Mouse (Mus musculus): ENCODE data around the gene Tex37.

Tex37 gene

DNA sequence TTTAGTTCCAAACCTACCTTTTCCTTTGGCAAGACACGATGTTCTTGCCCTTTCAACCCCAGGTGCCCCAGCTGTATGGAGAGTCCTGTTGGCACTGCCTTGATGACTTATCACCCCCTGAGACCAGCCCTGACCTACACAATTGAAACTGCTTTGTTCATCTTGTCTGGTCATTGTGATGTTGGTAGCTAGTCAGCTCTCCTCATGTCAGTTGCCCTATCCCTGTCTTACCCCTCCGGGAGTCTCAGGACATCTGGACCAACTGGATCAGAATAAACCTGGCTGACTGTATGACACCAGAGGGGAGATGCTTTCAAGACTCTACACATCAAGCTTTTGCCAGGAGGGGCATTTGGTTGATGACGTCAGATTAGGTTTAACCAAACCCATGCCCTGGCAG is at the start of gene Tex37:
Gene Tex37 (minus strand): TSS at position 101 of the 400 bp plus-strand sequence.
- DNase-seq = no peak

DNA sequence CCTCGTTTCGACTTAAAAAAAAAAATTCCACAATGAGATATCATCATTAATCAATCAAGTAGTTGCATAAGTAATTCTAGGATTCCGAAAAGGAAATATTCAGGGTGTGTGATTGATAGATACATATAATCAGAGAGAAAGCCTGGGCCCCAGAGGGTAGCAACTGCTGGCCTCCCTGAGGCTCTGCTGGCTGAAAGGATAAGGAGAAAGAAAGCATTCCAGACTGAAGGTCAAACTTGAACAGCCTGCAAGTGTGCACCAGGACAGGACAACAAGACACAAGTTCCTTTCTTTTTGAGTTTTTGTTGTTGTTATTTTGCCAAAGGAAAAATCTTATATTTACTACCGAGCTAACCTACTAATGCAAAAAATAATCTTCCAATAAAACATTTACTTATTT is 49.6 kb upstream of the Tex37 start:
- no peak for DNase-seq

DNA sequence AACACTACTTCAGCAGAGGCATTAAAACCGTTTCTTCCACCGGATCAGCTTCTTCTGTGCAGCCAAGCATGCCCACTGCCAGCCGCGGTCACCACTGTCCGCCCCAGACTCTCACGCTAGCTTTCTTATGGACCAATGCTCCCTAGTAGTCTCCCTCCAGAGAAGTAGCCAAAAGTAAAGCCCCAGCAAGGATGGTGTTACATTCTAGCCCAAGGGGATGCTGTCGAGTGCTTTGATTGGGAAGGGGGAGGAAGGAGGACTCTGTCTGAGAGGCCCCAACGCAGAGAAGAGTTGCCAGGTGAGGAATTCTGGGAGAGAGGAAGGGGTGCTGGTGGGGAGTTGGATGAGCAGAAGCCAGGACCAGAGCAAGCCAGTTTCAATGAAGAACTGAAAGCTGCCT is 48.7 kb upstream of the Tex37 start:
- no peak for DNase-seq

GRCm38 (mm10) chr6:70965694-70966093 is 47.0 kb upstream of the Tex37 start:
- no peak for DNase-seq

DNA sequence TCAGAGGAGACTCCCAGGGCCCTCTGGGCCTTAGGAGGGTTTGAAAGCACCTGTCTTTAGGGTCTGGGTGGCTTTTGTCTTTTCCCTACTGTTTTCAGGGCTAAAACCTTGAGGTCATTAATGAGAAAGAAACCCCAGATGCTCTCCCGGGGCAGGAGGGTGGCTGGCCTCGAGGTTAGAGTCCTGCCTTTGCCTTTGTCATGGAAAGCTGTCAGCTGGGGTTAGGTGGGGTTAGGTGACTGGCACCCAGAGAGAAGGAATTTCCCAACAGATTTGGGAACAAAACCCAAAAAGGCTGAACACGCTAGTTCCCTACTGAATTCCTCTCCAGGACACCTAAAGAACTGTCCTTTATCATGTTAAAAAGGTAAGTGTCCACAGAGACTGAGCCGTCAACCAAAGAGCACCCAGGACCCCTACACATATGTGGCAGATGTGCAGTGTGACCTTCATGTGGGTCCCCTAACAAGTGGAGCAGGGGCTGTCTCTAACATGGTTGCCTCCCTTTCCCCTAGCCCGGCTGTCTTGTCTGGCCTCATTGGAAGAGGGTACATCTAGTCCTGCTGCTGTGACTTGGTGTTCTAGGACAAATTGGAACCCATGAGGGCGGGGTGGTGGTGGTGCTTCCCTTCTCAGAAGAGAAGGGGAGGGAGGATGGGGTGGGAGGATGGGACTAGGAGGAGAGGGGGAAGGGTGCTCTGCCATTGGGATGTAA is 45.5 kb upstream of the Tex37 start:
- no peak for DNase-seq

GRCm38 (mm10) chr6:70957341-70957940 is 38.7 kb upstream of the Tex37 start:
- no peak for DNase-seq

DNA sequence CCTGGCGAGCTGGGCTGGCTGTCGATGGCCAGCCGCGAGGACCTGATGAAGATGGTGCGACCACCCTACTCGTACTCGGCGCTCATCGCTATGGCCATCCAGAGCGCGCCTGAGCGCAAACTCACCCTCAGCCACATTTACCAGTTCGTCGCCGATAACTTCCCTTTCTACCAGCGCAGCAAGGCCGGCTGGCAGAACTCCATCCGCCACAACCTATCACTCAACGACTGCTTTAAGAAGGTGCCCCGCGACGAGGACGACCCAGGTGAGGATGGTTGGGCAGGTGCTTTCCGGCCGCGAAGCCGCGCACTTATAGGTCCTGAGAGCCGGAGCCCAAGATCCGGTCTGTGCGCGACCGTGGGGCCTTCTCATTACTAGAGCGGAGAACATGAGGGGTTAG is 38.2 kb upstream of the Tex37 start:
- DNase-seq = no peak

DNA sequence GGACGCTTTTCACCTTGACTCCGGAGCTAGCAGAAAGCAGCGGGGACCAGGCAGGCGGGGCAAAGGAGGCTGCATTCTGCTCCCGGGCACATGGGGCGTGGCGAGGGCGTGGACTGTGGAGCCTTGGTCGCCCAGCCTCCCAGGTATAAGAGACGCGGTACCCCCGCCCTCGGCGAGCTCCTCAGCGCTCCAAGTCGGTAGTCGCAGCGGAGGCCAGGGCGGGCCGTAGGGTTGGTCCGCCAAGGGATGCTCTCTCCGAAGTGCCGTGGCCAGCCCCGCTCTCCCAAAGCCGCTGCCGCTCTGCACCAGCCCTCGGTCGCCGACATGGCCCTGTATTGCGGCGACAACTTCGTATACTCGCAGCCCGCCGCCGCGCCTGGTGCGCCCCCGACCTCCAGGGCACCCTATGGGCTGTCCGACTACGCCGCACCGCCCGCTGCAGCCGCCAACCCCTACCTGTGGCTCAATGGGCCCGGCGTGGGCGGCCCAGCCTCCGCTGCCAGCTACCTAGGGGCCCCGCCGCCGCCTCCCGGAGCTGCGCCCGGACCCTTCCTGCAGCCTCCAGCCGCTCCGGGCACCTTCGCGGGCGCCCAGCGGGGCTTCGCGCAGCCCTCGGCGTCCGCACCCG is 37.7 kb upstream of the Tex37 start, which contains the start of gene Foxi3:
Gene Foxi3 (plus strand): TSS at position 247 of the 628 bp plus-strand sequence.
- DNase-seq = no peak

GRCm38 (mm10) chr6:70955841-70956240 is 37.1 kb upstream of the Tex37 start:
- no peak for DNase-seq

- DNase-seq = no peak
Measured at GRCm38 (mm10) chr6:70955291-70955800, 36.6 kb upstream of the Tex37 start.

- DNase-seq = no peak
Measured at GRCm38 (mm10) chr6:70954040-70954439, 35.3 kb upstream of the Tex37 start.

GRCm38 (mm10) chr6:70953274-70953673 is 34.5 kb upstream of the Tex37 start:
- DNase-seq = no peak

GRCm38 (mm10) chr6:70931801-70932200 is 13.1 kb upstream of the Tex37 start:
- DNase-seq = no peak

- peak; percentile 15 for DNase-seq
Measured at GRCm38 (mm10) chr6:70921274-70922074, 2.7 kb upstream of the Tex37 start.

- DNase-seq = no peak
Measured at GRCm38 (mm10) chr6:70912396-70912765, 6.3 kb downstream of the Tex37 start.

DNA sequence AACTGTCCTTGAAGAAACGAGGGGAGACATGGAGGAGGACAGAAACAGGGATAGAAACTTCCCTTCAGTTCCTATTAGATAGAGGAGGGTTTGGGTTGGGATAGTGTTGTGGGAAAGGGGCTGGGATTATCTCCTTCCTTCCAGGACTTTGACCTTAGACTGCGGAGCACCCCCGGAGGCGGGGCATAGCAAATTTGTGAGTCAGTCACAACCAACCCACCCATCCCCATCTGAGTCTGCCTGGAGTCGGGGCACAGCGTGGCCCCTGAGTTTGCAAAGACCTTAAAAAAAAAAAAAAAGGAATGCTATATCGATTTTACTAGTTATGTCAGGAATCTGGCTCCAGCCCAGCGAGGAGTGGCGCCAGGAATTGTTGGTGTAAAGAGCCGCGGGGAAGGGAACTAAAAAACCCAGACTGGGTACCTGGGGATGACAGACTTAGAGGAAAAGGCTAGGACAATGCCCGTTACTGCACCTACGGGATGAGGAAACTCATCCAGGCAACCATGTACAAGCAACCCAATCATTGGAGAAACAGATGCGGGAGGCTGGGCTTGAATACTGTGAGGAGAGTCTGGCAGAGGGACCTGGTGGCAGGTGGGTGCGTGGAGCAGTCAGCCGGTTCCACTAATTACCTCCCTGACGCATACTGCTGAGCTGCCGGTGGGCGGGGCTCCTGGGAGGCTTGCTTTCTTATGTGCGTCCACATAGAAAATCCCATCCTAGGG is 6.9 kb downstream of the Tex37 start:
- DNase-seq = peak; percentile 54

GRCm38 (mm10) chr6:70910285-70910684 is 8.4 kb downstream of the Tex37 start:
- no peak for DNase-seq

DNA sequence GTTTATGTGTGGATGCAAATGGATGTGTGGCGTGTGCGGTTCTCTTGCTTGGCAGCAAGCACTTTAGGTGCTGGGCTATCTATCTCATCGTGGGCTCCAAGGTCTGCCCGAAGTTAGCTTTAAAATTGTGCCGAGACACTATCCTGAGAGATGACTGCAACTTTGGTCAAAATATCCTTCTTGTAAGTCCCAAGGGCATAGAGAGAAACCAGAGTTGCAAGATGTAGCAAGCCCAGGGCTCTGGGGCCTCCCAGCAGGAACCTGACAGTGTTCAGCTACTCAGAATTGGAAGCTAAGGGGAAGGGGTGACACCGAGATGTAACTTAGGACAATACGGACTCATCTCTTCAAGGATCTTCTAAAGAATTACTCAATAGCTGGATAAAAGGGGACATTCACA is 9.2 kb downstream of the Tex37 start:
- DNase-seq = no peak

DNA sequence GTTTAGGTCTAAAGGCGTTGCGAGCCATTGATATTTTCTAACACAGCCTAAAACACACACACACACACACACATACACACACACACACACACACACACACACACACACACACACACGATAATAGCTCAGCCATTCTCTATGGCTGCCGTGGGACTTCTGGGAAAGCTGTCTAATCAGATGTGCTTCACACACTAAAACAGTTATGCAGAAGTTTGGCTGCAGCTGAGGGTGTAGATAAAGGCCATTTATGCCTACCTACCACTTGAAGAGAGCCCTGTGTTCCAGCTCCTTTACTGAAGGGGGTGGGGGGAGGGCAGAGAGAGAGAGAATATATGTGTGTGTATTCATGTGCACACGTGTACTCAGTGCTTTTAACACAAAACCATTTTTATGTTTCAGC is 15.0 kb downstream of the Tex37 start:
- DNase-seq = no peak

DNA sequence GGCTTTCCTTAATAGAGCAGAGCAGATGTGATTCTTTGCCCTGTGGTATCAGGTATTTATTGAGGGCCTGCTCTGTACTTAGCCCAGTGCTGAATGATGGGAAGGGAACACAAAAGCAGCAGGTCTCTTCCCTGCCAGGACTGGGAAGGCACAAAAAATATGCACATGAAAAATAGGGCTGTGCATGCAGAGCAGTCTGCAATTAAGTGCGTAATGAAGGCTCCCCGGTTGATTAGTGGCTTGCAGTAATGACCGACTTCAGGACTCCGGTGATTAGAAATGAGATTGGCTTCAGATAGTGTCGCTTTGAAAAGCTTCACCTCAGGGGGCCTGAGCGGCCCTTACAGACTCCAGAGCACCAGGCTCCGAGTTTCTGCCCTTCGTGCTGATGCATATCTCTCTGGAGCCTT is 19.1 kb downstream of the Tex37 start:
- DNase-seq = no peak

GRCm38 (mm10) chr6:70898166-70898565 is 20.6 kb downstream of the Tex37 start:
- DNase-seq = no peak

GRCm38 (mm10) chr6:70887993-70888392 is 30.7 kb downstream of the Tex37 start:
- no peak for DNase-seq

All from right cerebral cortex, postnatal 14 days (tissue).